Mouse (Mus musculus): ENCODE results near the gene Serpina1e.

GRCm38 (mm10) chr12:103963288-103963687 lies 4.5 kb upstream of the Serpina1e start:
- TF ChIP-seq CTCF (IDR thresholded peaks at IDR 0.05; ENCODE audit: low read depth, low read length) (no peak), POLR2A (IDR thresholded peaks at IDR 0.05; ENCODE audit: extremely low read depth, insufficient read depth, low read length) (no peak)

All from liver, adult 2 months (tissue).